Mouse (Mus musculus): Measurements from ENCODE around the gene Gfral.

Gene Gfral

GRCm38 (mm10) chr9:76124249-76124648 is 89.2 kb downstream of the Gfral start:
- DNase-seq (ENCODE audit: low spot score in 2 of 2): no peak

- peak; percentile 25 to 59 for DNase-seq (ENCODE audit: low spot score in 2 of 2)
These were observed 90.6 kb downstream of the Gfral start for GRCm38 (mm10) chr9:76122888-76123287.
